Mouse (Mus musculus): ENCODE results near the gene Adamts12. TPM values are rescaled to one million over a fixed set of nuclear protein-coding genes. Genes with fewer than 3 reads are reported as not detected.

Adamts12 gene
- total and polyA plus RNA-seq, 3 experiments = not detected

DNA sequence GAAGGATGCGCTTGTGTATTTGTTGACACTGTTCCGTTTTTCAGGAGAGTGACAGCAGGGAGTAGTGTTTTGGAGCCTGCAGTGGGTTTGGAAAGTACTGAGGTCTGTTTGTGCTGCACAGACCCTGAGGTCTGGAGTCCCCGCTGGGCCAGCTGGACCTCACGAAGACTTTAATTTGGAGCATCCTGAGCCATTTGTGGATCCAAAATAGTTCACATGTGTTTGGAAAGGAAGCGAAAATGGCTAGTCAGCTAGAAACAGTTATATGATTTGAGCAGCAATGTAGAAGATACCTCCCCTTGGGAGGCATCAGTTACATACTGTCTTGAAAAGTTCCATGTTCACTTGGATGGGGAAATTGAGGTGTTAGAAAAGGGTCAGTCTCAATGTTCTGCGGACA is 132.5 kb downstream of the Adamts12 start:
- Histone ChIP-seq H3K27me3 (ENCODE audit: control insufficient read depth in 1 of 2, insufficient read depth in 2 of 2, low read length in 2 of 2) (no peaks in the 10 kb centered on the region), H3K9ac (ENCODE audit: control insufficient read depth, low read depth, low read length, poor library complexity, severe bottlenecking) (no peak overlapping the region), H3K27ac (ENCODE audit: control insufficient read depth, low read depth, low read length) (no peak overlapping the region), H3K4me1 (ENCODE audit: control insufficient read depth in 1 of 2, insufficient read depth in 2 of 2, low read length in 2 of 2) (no peaks in the 10 kb centered on the region), H3K36me3 (ENCODE audit: control insufficient read depth in 1 of 2, insufficient read depth in 2 of 2, low read length in 2 of 2) (no peaks in the 10 kb centered on the region), H3K4me3 (ENCODE audit: control insufficient read depth in 1 of 2, insufficient read depth in 1 of 2, low read depth in 2 of 2, low read length in 2 of 2) (no peak overlapping the region), H3K79me2 (ENCODE audit: control insufficient read depth, insufficient read depth, low read length, poor library complexity) (no peaks in the 10 kb centered on the region), H3K9me3 (replicated peaks; ENCODE audit: insufficient read depth, low read length) (no peaks in the 10 kb centered on the region)
- no peak for DNase-seq (ENCODE audit: low read depth, low spot score)
- TF ChIP-seq NELFE (IDR thresholded peaks at IDR 0.05; ENCODE audit: low read depth, low read length) = no peak
- no peak for TF ChIP-seq ETS1 (IDR thresholded peaks at IDR 0.05; ENCODE audit: low read depth, low read length)
- TF ChIP-seq MAX (IDR thresholded peaks at IDR 0.05; ENCODE audit: low read length) = no peak
- no peak for TF ChIP-seq NRF1 (IDR thresholded peaks at IDR 0.05; ENCODE audit: insufficient read depth, low read depth, low read length, poor library complexity, severe bottlenecking)
- TF ChIP-seq UBTF (IDR thresholded peaks at IDR 0.05; ENCODE audit: borderline replicate concordance, insufficient read depth, low read depth, low read length) = no peak
- TF ChIP-seq SMC3 (IDR thresholded peaks at IDR 0.05; ENCODE audit: low read depth, low read length) = no peak
- TF ChIP-seq ZKSCAN1 (IDR thresholded peaks at IDR 0.05; ENCODE audit: low read depth, low read length) = no peak
- TF ChIP-seq POLR2A (IDR thresholded peaks at IDR 0.05; ENCODE audit: control insufficient read depth in 1 of 2, insufficient read depth in 1 of 2, low read depth in 1 of 2, low read length in 2 of 2, poor library complexity in 1 of 2) = no peak
- TF ChIP-seq ZNF384 (IDR thresholded peaks at IDR 0.05; ENCODE audit: low read depth, low read length) = no peak
- TF ChIP-seq RCOR1 (IDR thresholded peaks at IDR 0.05; ENCODE audit: low read depth, low read length) = no peak
- no peak for TF ChIP-seq MYB (IDR thresholded peaks at IDR 0.05; ENCODE audit: low read depth, low read length)
- TF ChIP-seq MAZ (IDR thresholded peaks at IDR 0.05; ENCODE audit: low read depth, low read length) = no peak
- no peak for TF ChIP-seq POLR2AphosphoS5 (IDR thresholded peaks at IDR 0.05; ENCODE audit: borderline replicate concordance, low read depth, low read length)
- no peak for TF ChIP-seq CHD1 (IDR thresholded peaks at IDR 0.05; ENCODE audit: low read depth, low read length)
- TF ChIP-seq SIN3A (IDR thresholded peaks at IDR 0.05; ENCODE audit: low read length) = no peak
- no peak for TF ChIP-seq CHD2 (IDR thresholded peaks at IDR 0.05; ENCODE audit: low read length)
- TF ChIP-seq MAFK (IDR thresholded peaks at IDR 0.05; ENCODE audit: borderline replicate concordance, low read depth, low read length) = no peak
- TF ChIP-seq USF1 (IDR thresholded peaks at IDR 0.05; ENCODE audit: low read depth, low read length) = no peak
- no peak for TF ChIP-seq TAL1 (IDR thresholded peaks at IDR 0.05; ENCODE audit: low read length)

DNA sequence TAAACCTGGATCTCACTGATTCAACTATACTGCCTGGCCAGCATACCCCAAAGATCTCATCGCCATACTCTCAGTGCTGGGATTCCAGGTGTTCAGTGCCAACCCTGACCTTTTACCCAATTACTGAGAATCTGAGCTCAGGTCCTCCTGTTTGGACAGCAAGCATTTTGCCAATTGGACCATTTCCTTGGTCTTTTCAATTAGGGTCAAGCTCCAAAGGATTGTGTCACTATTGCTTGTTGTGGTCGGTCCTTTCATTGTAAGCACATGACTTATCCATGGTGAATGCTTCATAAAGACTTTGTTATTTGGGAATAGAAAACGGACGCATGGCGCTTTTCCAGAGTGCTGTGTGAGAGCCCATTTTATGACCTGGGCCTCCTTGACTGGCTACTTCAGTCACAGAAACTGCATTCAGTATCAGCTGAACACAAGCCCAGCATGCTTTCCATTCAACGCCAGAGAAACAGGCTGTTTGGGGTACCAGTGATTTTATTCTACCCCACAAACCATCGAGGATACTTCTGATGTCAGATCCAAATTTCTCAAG is 133.7 kb downstream of the Adamts12 start:
- Histone ChIP-seq H3K27ac (ENCODE audit: control insufficient read depth, low read depth, low read length) (no peak overlapping the region), H3K27me3 (ENCODE audit: control insufficient read depth in 1 of 2, insufficient read depth in 2 of 2, low read length in 2 of 2) (no peaks in the 10 kb centered on the region), H3K4me3 (ENCODE audit: control insufficient read depth in 1 of 2, insufficient read depth in 1 of 2, low read depth in 2 of 2, low read length in 2 of 2) (no peak overlapping the region), H3K9ac (ENCODE audit: control insufficient read depth, low read depth, low read length, poor library complexity, severe bottlenecking) (no peak overlapping the region), H3K79me2 (ENCODE audit: control insufficient read depth, insufficient read depth, low read length, poor library complexity) (no peaks in the 10 kb centered on the region), H3K36me3 (ENCODE audit: control insufficient read depth in 1 of 2, insufficient read depth in 2 of 2, low read length in 2 of 2) (no peaks in the 10 kb centered on the region), H3K9me3 (replicated peaks; ENCODE audit: insufficient read depth, low read length) (no peaks in the 10 kb centered on the region), H3K4me1 (ENCODE audit: control insufficient read depth in 1 of 2, insufficient read depth in 2 of 2, low read length in 2 of 2) (no peaks in the 10 kb centered on the region)
- TF ChIP-seq CHD1 (IDR thresholded peaks at IDR 0.05; ENCODE audit: low read depth, low read length) (no peak), UBTF (IDR thresholded peaks at IDR 0.05; ENCODE audit: borderline replicate concordance, insufficient read depth, low read depth, low read length) (no peak), MYB (IDR thresholded peaks at IDR 0.05; ENCODE audit: low read depth, low read length) (no peak), MYC (IDR thresholded peaks at IDR 0.05; ENCODE audit: low read depth, low read length) (no peak), MAFK (IDR thresholded peaks at IDR 0.05; ENCODE audit: borderline replicate concordance, low read depth, low read length) (no peak), POLR2A (IDR thresholded peaks at IDR 0.05; ENCODE audit: control insufficient read depth in 1 of 2, insufficient read depth in 1 of 2, low read depth in 1 of 2, low read length in 2 of 2, poor library complexity in 1 of 2) (no peak), POLR2AphosphoS2 (IDR thresholded peaks at IDR 0.05; ENCODE audit: low read length) (no peak), CHD2 (IDR thresholded peaks at IDR 0.05; ENCODE audit: low read length) (no peak), ELF1 (IDR thresholded peaks at IDR 0.05; ENCODE audit: low read depth, low read length) (no peak), NRF1 (IDR thresholded peaks at IDR 0.05; ENCODE audit: insufficient read depth, low read depth, low read length, poor library complexity, severe bottlenecking) (no peak), GABPA (IDR thresholded peaks at IDR 0.05; ENCODE audit: low read depth, low read length) (no peak), MAZ (IDR thresholded peaks at IDR 0.05; ENCODE audit: low read depth, low read length) (no peak), RAD21 (IDR thresholded peaks at IDR 0.05; ENCODE audit: low read depth, low read length) (no peak), JUND (IDR thresholded peaks at IDR 0.05; ENCODE audit: low read depth, low read length) (no peak), GATA1 (IDR thresholded peaks at IDR 0.05; ENCODE audit: low read depth, low read length) (no peak), BHLHE40 (IDR thresholded peaks at IDR 0.05; ENCODE audit: borderline replicate concordance, low read depth, low read length) (no peak), TCF12 (IDR thresholded peaks at IDR 0.05; ENCODE audit: low read depth, low read length) (no peak)
- DNase-seq (ENCODE audit: low read depth, low spot score) = no peak

All from MEL (cell line).